ENCODE assay signal across 36 mouse cellular contexts in genomic region chr14:33974752-33975151, GRCm38 (mm10). TPM values are rescaled to one million over a fixed set of nuclear protein-coding genes. Genes with fewer than 3 reads are reported as not detected.
A peak's percentile ranks its signal among the peaks of the same experiment; 100 is the strongest.
DNase-seq lines count a peak whose midpoint lies in the region; ATAC-seq and TF ChIP-seq lines count a peak whose summit lies in the region.
"Had no signal": no experiment of that assay in that cellular context is flagged by ENCODE, and none has a peak within 500 bp of the region (broad histone marks: within the 10 kb centered on the region; RNA-seq: fewer than 3 reads in every experiment).

No protein-coding gene starts in this region.

- peak; percentile 50 for ATAC-seq in forebrain, postnatal 0 days
- no peak for ATAC-seq in forebrain, embryonic 12.5 days (ENCODE audit: low FRiP score)
- no peak for ATAC-seq in CD4-positive, CD25-positive, alpha-beta regulatory T cell, adult 4 months
- ATAC-seq: forebrain, embryonic 14.5 days; intestine, embryonic 16.5 days; Patski had no signal

- DNase-seq in forebrain, postnatal 0 days: no peak
- peak in 1 of 2 experiments; percentile 19 for DNase-seq in layer of hippocampus, adult 2 months (ENCODE audit: low spot score in 2 of 2)
- no peak for DNase-seq in layer of hippocampus, adult 9-10 months (ENCODE audit: low spot score)
- DNase-seq in right cerebral cortex, adult 18-20 months: peak; percentile 28
- DNase-seq in right cerebral cortex, postnatal 36 days (ENCODE audit: low spot score in 2 of 2): no peak
- DNase-seq: cerebellum, adult 11-12 months; cerebellum, postnatal 10 days; gastrocnemius, postnatal 14 days; heart, postnatal 36 days; kidney, adult 9 months; kidney, postnatal 14 days; lung, postnatal 4 days; thymus, adult 18-20 months; thymus, postnatal 4 days had no signal

- no peaks in the 10 kb centered on the region for H3K27me3 ChIP-seq in forebrain, postnatal 0 days (ENCODE audit: insufficient read depth, low read length)
- peaks cover 12% of the 10 kb centered on the region; the same call in 1 of the 2 replicates for H3K27me3 ChIP-seq in forebrain, embryonic 12.5 days

- no peaks in the 10 kb centered on the region for H3K4me1 ChIP-seq in forebrain, postnatal 0 days (ENCODE audit: insufficient read depth)
- H3K4me1 ChIP-seq in forebrain, embryonic 12.5 days: peaks cover 7% of the 10 kb centered on the region

- H3K9ac ChIP-seq in forebrain, postnatal 0 days: no peak overlapping the region
- no peak overlapping the region for H3K9ac ChIP-seq in forebrain, embryonic 12.5 days
- H3K9ac ChIP-seq: heart, embryonic 15.5 days; hindbrain, embryonic 15.5 days; stomach, embryonic 15.5 days had no signal

- H3K4me3 ChIP-seq in forebrain, postnatal 0 days (ENCODE audit: low read depth, low read length): no peak overlapping the region
- H3K4me3 ChIP-seq in forebrain, embryonic 12.5 days (replicated peaks): no peak overlapping the region
- no peak overlapping the region for H3K4me3 ChIP-seq in layer of hippocampus, adult 2 months
- H3K4me3 ChIP-seq: heart, embryonic 15.5 days; hindbrain, embryonic 15.5 days; stomach, embryonic 15.5 days had no signal

- no peaks in the 10 kb centered on the region for H3K36me3 ChIP-seq in forebrain, postnatal 0 days (ENCODE audit: insufficient read depth)
- H3K36me3 ChIP-seq in forebrain, embryonic 12.5 days (replicated peaks): no peaks in the 10 kb centered on the region
- H3K36me3 ChIP-seq: heart, embryonic 15.5 days; hindbrain, embryonic 15.5 days; stomach, embryonic 15.5 days had no signal

- no peak overlapping the region for H3K4me2 ChIP-seq in forebrain, postnatal 0 days (ENCODE audit: low read depth)
- H3K4me2 ChIP-seq in forebrain, embryonic 12.5 days: no peak overlapping the region
- H3K4me2 ChIP-seq: heart, embryonic 15.5 days; hindbrain, embryonic 15.5 days; midbrain, embryonic 11.5 days; stomach, embryonic 15.5 days had no signal

- 56% methylated on average over 5 of the region's 5 CpGs for WGBS in forebrain, postnatal 0 days
- WGBS in forebrain, embryonic 12.5 days: 58% methylated on average over 5 of the region's 5 CpGs

- no peak overlapping the region for H3K27ac ChIP-seq in forebrain, postnatal 0 days (ENCODE audit: low read depth, low read length)
- H3K27ac ChIP-seq in forebrain, embryonic 12.5 days: no peak overlapping the region
- 0 out of 2 replicates have a peak overlapping the region, but pooled peaks have one; percentile 43 for H3K27ac ChIP-seq in layer of hippocampus, adult 2 months
- H3K27ac ChIP-seq: heart, embryonic 15.5 days; hindbrain, embryonic 15.5 days; stomach, embryonic 15.5 days had no signal

- H3K9me3 ChIP-seq in forebrain, postnatal 0 days (ENCODE audit: low read length): no peaks in the 10 kb centered on the region
- H3K9me3 ChIP-seq in forebrain, embryonic 12.5 days: no peaks in the 10 kb centered on the region
- H3K9me3 ChIP-seq: heart, embryonic 15.5 days; hindbrain, embryonic 15.5 days; stomach, embryonic 15.5 days had no signal

- TF ChIP-seq CTCF in forebrain, postnatal 0 days (IDR thresholded peaks at IDR 0.05; ENCODE audit: low read depth): no peak
- no peak for TF ChIP-seq CTCF in layer of hippocampus, adult 2 months (conservative IDR thresholded peaks at IDR 0.05)

RNA-seq across cellular contexts. Expression of gene Zfp488, which starts 3.8 kb away (rescaled TPM):
- 1.3 and 1.8 TPM in 2 replicates for total RNA-seq in forebrain, postnatal 0 days (2014; rRNA removed)
- 0.36 TPM in 2 replicates for polyA plus RNA-seq in forebrain, postnatal 0 days (2015; fragmentation: Nextera tagmentation; extraction: Ambion mirVana)
- 0.09 and 0.10 TPM in 2 replicates for polyA plus RNA-seq in forebrain, embryonic 12.5 days (2016; fragmentation: Nextera tagmentation; extraction: Ambion mirVana)
- total RNA-seq in layer of hippocampus, adult 2 months (2021): 1 to 10 TPM; 4.3 to 5.0 TPM
- not detected for polyA plus RNA-seq in CD4-positive, CD25-positive, alpha-beta regulatory T cell, adult 4 months (2017; shearing (Covaris generic))
- total RNA-seq: adrenal gland, adult 18-20 months; ES-E14; heart, adult 8-10 months; heart, postnatal 36 days; neutrophil, adult 5-6 weeks had no signal
- polyA plus RNA-seq: heart, embryonic 15.5 days; liver, adult 2 months; liver, embryonic 16.5 days; lung, embryonic 16.5 days; midbrain, embryonic 11.5 days had no signal

RNA-seq across cellular contexts. Expression of gene Rbp3, which starts 20.9 kb away (rescaled TPM):
- total RNA-seq in forebrain, postnatal 0 days (2014; rRNA removed): 0.29 and 0.46 TPM in 2 replicates
- 0.16 and 0.34 TPM in 2 replicates for polyA plus RNA-seq in forebrain, postnatal 0 days (2015; fragmentation: Nextera tagmentation; extraction: Ambion mirVana)
- not detected in 2 replicates for polyA plus RNA-seq in forebrain, embryonic 12.5 days (2016; fragmentation: Nextera tagmentation; extraction: Ambion mirVana)
- total RNA-seq in layer of hippocampus, adult 2 months (2021): not detected
- polyA plus RNA-seq in CD4-positive, CD25-positive, alpha-beta regulatory T cell, adult 4 months (2017; shearing (Covaris generic)): not detected
- total RNA-seq: adrenal gland, adult 18-20 months; adrenal gland, postnatal 4 days; ES-E14; gastrocnemius, postnatal 14 days; heart, adult 8-10 months; heart, postnatal 36 days; liver, adult 2 months; neutrophil, adult 5-6 weeks had no signal
- polyA plus RNA-seq: cortical plate, adult 2 months; embryonic facial prominence, embryonic 14.5 days; forebrain, embryonic 14.5 days; intestine, embryonic 16.5 days; limb, embryonic 11.5 days; liver, adult 2 months; lung, embryonic 16.5 days; midbrain, embryonic 11.5 days; Patski; stomach, embryonic 15.5 days had no signal

RNA-seq across cellular contexts. Expression of gene Gdf2, which starts 33.9 kb away (rescaled TPM):
- total RNA-seq in forebrain, postnatal 0 days (2014; rRNA removed): 0.05 TPM in 1 of 2 replicates, not detected in the other
- 0.06 TPM in 1 of 2 replicates, not detected in the other for polyA plus RNA-seq in forebrain, postnatal 0 days (2015; fragmentation: Nextera tagmentation; extraction: Ambion mirVana)
- polyA plus RNA-seq in forebrain, embryonic 12.5 days (2016; fragmentation: Nextera tagmentation; extraction: Ambion mirVana): not detected in 2 replicates
- total RNA-seq in layer of hippocampus, adult 2 months (2021): not detected
- polyA plus RNA-seq in CD4-positive, CD25-positive, alpha-beta regulatory T cell, adult 4 months (2017; shearing (Covaris generic)): not detected
- total RNA-seq: ES-E14; gastrocnemius, postnatal 14 days; layer of hippocampus, adult 8-10 months; left cerebral cortex, postnatal 10 days; neutrophil, adult 5-6 weeks had no signal
- polyA plus RNA-seq: cortical plate, adult 2 months; embryonic facial prominence, embryonic 14.5 days; forebrain, embryonic 14.5 days; midbrain, embryonic 11.5 days; Patski had no signal

RNA-seq across cellular contexts. Expression of gene Gm30083, which starts 40.2 kb away (rescaled TPM):
- total RNA-seq in forebrain, postnatal 0 days (2014; rRNA removed): not detected in 2 replicates
- polyA plus RNA-seq in forebrain, postnatal 0 days (2015; fragmentation: Nextera tagmentation; extraction: Ambion mirVana): not detected in 2 replicates
- polyA plus RNA-seq in forebrain, embryonic 12.5 days (2016; fragmentation: Nextera tagmentation; extraction: Ambion mirVana): not detected in 2 replicates
- total RNA-seq in layer of hippocampus, adult 2 months (2021): not detected
- not detected for polyA plus RNA-seq in CD4-positive, CD25-positive, alpha-beta regulatory T cell, adult 4 months (2017; shearing (Covaris generic))
- total RNA-seq: adrenal gland, adult 18-20 months; adrenal gland, postnatal 4 days; ES-E14; gastrocnemius, postnatal 14 days; heart, adult 8-10 months; heart, postnatal 36 days; layer of hippocampus, adult 8-10 months; left cerebral cortex, postnatal 10 days; liver, adult 2 months; neutrophil, adult 5-6 weeks had no signal
- polyA plus RNA-seq: cortical plate, adult 2 months; embryonic facial prominence, embryonic 14.5 days; forebrain, embryonic 14.5 days; heart, embryonic 15.5 days; hindbrain, embryonic 15.5 days; intestine, embryonic 16.5 days; limb, embryonic 11.5 days; liver, adult 2 months; liver, embryonic 16.5 days; lung, embryonic 16.5 days; midbrain, embryonic 11.5 days; Patski; stomach, embryonic 15.5 days had no signal

RNA-seq across cellular contexts. Expression of gene Gm5460, which starts 41.8 kb away (rescaled TPM):
- total RNA-seq in forebrain, postnatal 0 days (2014; rRNA removed): not detected in 2 replicates
- polyA plus RNA-seq in forebrain, postnatal 0 days (2015; fragmentation: Nextera tagmentation; extraction: Ambion mirVana): not detected in 2 replicates
- polyA plus RNA-seq in forebrain, embryonic 12.5 days (2016; fragmentation: Nextera tagmentation; extraction: Ambion mirVana): not detected in 2 replicates
- total RNA-seq in layer of hippocampus, adult 2 months (2021): not detected
- polyA plus RNA-seq in CD4-positive, CD25-positive, alpha-beta regulatory T cell, adult 4 months (2017; shearing (Covaris generic)): not detected
- total RNA-seq: adrenal gland, postnatal 4 days; ES-E14; gastrocnemius, postnatal 14 days; heart, adult 8-10 months; heart, postnatal 36 days; layer of hippocampus, adult 8-10 months; left cerebral cortex, postnatal 10 days; liver, adult 2 months; neutrophil, adult 5-6 weeks had no signal
- polyA plus RNA-seq: cortical plate, adult 2 months; embryonic facial prominence, embryonic 14.5 days; forebrain, embryonic 14.5 days; heart, embryonic 15.5 days; hindbrain, embryonic 15.5 days; intestine, embryonic 16.5 days; limb, embryonic 11.5 days; liver, adult 2 months; liver, embryonic 16.5 days; lung, embryonic 16.5 days; midbrain, embryonic 11.5 days; Patski; stomach, embryonic 15.5 days had no signal
